Mouse (Mus musculus): ENCODE data around the gene 4930544D05Rik. TPM values are rescaled to one million over a fixed set of nuclear protein-coding genes. Genes with fewer than 3 reads are reported as not detected.

Gene 4930544D05Rik
- polyA plus RNA-seq, 1 experiment from 2014 or later, result not detected

DNA sequence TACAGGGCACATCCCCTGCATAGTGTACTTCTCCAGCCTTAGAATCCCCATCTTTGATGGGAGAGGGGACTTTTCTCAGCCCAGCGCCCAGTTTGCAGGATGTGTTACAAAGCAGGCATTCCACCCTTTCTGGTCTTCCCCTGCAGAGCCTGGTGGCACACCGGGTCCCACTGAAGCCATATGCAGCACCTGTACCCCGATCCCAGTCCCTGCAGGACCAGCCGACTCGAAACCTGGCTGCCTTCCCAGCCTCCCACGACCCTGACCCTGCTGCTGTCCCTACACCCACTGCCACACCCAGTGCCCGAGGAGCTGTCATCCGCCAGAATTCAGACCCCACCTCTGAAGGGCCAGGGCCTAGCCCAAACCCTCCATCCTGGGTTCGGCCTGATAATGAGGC is 8.0 kb upstream of the 4930544D05Rik start:
- H3K4me1 ChIP-seq (ENCODE audit: control insufficient read depth, insufficient read depth, low read length), result no peaks in the 10 kb centered on the region
- 89% methylated on average over 9 of the region's 9 CpGs for WGBS
- ATAC-seq (ENCODE audit: insufficient read depth, low FRiP score, low TSS enrichment), result no peak

DNA sequence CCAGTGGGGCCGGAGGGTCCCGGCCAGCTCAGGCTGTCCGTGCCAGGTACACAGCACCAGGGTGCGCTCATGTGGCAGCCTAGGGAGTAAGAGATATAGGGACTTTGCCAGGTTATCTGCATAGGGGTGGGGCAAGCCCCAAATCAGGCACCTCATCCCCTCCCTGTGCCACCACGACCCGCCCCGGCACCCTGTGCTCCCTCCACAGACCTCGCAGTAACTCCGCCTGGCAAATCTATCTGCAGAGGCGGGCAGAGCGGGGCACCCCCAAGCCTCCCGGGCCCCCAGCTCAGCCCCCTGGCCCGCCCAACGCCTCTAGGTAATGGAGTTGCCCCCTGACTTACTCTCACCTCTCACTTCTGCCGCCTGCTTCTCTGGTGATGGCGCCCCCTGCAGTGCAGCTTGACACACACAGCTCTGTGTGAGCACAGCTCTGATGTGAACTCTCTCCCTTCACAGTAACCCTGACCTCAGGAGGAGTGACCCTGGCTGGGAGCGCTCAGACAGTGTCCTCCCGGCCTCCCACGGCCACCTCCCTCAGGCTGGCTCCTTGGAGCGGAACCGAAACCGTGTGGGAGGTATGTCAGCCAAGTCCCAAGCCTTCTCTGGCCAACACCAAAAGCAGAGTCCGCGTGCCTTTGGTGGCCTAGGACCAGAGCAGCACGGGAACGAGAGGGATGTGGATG is 7.1 kb upstream of the 4930544D05Rik start:
- ATAC-seq (ENCODE audit: insufficient read depth, low FRiP score, low TSS enrichment), result no peak
- H3K9me3 ChIP-seq (ENCODE audit: control insufficient read depth, low read length), result no peaks in the 10 kb centered on the region
- H3K4me2 ChIP-seq (ENCODE audit: low read depth), result no peak overlapping the region
- DNase-seq (ENCODE audit: low spot score), result no peak
- WGBS, result 90% methylated on average over 26 of the region's 26 CpGs
- no peak overlapping the region for H3K9ac ChIP-seq (ENCODE audit: low read length)
- H3K36me3 ChIP-seq (ENCODE audit: control insufficient read depth, insufficient read depth, low read length), result peaks cover 22% of the 10 kb centered on the region
- H3K4me3 ChIP-seq (ENCODE audit: low read depth, low read length), result no peak overlapping the region
- no peaks in the 10 kb centered on the region for H3K4me1 ChIP-seq (ENCODE audit: control insufficient read depth, insufficient read depth, low read length)
- H3K27ac ChIP-seq (ENCODE audit: low read depth, low read length), result no peak overlapping the region
- no peaks in the 10 kb centered on the region for H3K27me3 ChIP-seq (ENCODE audit: control insufficient read depth, insufficient read depth, low read length)

More for the DNA sequence above, 8.0 kb upstream of the 4930544D05Rik start:
- H3K27me3 ChIP-seq (ENCODE audit: control insufficient read depth, insufficient read depth, low read length), result no peaks in the 10 kb centered on the region
- H3K27ac ChIP-seq (ENCODE audit: low read depth, low read length), result no peak overlapping the region
- no peaks in the 10 kb centered on the region for H3K9me3 ChIP-seq (ENCODE audit: control insufficient read depth, low read length)
- DNase-seq (ENCODE audit: low spot score), result no peak
- H3K36me3 ChIP-seq (ENCODE audit: control insufficient read depth, insufficient read depth, low read length), result peaks cover 23% of the 10 kb centered on the region
- H3K4me3 ChIP-seq (ENCODE audit: low read depth, low read length), result no peak overlapping the region
- H3K9ac ChIP-seq (ENCODE audit: low read length), result no peak overlapping the region
- no peak overlapping the region for H3K4me2 ChIP-seq (ENCODE audit: low read depth)

DNA sequence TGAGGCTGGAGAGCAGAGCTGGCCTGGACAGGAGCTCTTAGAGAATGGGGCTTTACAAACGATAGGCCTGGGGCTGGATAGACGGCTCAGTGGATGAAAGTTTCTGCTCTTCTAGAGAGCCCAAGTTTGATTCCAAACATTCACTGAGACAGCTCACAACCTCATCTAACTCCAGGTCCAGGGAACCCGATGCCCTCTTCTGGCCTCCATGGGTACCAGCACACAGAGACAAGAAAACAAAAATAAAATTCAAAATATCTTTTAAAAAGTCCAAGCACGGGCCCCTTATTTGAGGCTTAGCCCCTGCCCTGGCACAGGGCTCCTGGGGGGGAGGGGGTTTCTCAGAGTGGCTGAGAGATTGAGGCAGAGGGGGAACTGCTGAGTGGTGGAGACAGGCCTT is 4.9 kb upstream of the 4930544D05Rik start:
- DNase-seq (ENCODE audit: low spot score) (no peak), ATAC-seq (ENCODE audit: insufficient read depth, low FRiP score, low TSS enrichment) (no peak)
- H3K9me3 ChIP-seq (ENCODE audit: control insufficient read depth, low read length), result no peaks in the 10 kb centered on the region
- no peak overlapping the region for H3K9ac ChIP-seq (ENCODE audit: low read length)
- peaks cover 4% of the 10 kb centered on the region; the same call in 1 of the 2 replicates for H3K4me1 ChIP-seq (ENCODE audit: control insufficient read depth, insufficient read depth, low read length)
- H3K27me3 ChIP-seq (ENCODE audit: control insufficient read depth, insufficient read depth, low read length), result no peaks in the 10 kb centered on the region
- H3K4me3 ChIP-seq (ENCODE audit: low read depth, low read length), result no peak overlapping the region
- H3K27ac ChIP-seq (ENCODE audit: low read depth, low read length), result no peak overlapping the region
- WGBS, result 88% methylated on average over 4 of the region's 4 CpGs
- H3K36me3 ChIP-seq (ENCODE audit: control insufficient read depth, insufficient read depth, low read length), result peaks cover 20% of the 10 kb centered on the region
- no peak overlapping the region for H3K4me2 ChIP-seq (ENCODE audit: low read depth)

DNA sequence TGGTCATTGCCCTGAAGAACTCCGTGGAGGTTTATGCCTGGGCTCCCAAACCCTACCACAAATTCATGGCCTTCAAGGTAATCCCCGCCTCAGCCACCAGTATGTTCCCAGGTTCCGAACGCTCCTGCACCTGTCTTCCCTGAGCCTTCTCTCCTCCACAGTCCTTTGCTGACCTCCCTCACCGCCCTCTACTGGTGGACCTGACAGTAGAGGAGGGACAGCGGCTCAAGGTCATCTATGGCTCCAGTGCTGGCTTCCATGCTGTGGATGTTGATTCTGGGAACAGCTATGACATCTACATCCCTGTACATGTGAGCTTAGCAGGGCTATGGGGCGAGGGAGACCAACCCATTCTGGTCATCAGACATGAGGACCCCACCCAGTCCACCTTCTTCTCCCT is 3.1 kb upstream of the 4930544D05Rik start:
- H3K27ac ChIP-seq (ENCODE audit: low read depth, low read length), result no peak overlapping the region
- DNase-seq (ENCODE audit: low spot score), result no peak
- no peak overlapping the region for H3K9ac ChIP-seq (ENCODE audit: low read length)
- H3K4me3 ChIP-seq (ENCODE audit: low read depth, low read length), result no peak overlapping the region
- WGBS, result 79% methylated on average over 7 of the region's 7 CpGs
- H3K9me3 ChIP-seq (ENCODE audit: control insufficient read depth, low read length), result no peaks in the 10 kb centered on the region
- ATAC-seq (ENCODE audit: insufficient read depth, low FRiP score, low TSS enrichment), result no peak
- peaks cover 4% of the 10 kb centered on the region; the same call in 1 of the 2 replicates for H3K4me1 ChIP-seq (ENCODE audit: control insufficient read depth, insufficient read depth, low read length)
- H3K4me2 ChIP-seq (ENCODE audit: low read depth), result no peak overlapping the region
- no peaks in the 10 kb centered on the region for H3K27me3 ChIP-seq (ENCODE audit: control insufficient read depth, insufficient read depth, low read length)
- H3K36me3 ChIP-seq (ENCODE audit: control insufficient read depth, insufficient read depth, low read length), result peaks cover 16% of the 10 kb centered on the region

DNA sequence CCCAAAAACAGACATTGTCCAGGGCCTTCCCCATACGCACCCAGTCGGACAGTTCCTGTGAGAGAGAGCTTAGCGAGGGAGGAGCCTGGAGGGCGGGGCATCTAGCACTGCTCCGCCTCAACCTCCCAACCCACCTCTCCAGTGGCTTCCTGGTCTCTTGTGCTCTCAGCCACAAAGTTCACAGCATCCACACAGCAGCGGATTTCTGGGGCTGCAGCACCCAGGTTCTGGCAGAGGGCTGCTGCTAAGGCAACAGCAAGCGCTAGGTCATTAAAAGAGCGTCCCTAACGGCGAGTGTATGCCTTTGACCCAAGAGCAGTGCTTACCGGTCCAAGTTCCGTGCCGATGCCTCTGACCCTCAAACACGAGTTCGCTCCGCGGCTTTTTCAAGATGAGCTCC is 574 bp upstream of the 4930544D05Rik start:
- Histone ChIP-seq H3K4me3 (ENCODE audit: low read depth, low read length) (peak overlapping the region; percentile 20), H3K36me3 (ENCODE audit: control insufficient read depth, insufficient read depth, low read length) (peaks cover 5% of the 10 kb centered on the region), H3K9ac (ENCODE audit: low read length) (peak overlapping the region; percentile 31; the same call in 1 of the 2 replicates), H3K9me3 (ENCODE audit: control insufficient read depth, low read length) (no peaks in the 10 kb centered on the region), H3K27me3 (ENCODE audit: control insufficient read depth, insufficient read depth, low read length) (no peaks in the 10 kb centered on the region), H3K27ac (ENCODE audit: low read depth, low read length) (no peak overlapping the region), H3K4me2 (ENCODE audit: low read depth) (peak overlapping the region; percentile 40), H3K4me1 (ENCODE audit: control insufficient read depth, insufficient read depth, low read length) (peaks cover 4% of the 10 kb centered on the region; the same call in 1 of the 2 replicates)
- WGBS, result 3% methylated on average over 17 of the region's 17 CpGs
- DNase-seq (ENCODE audit: low spot score) (peak; percentile 56), ATAC-seq (ENCODE audit: insufficient read depth, low FRiP score, low TSS enrichment) (no peak)

DNA sequence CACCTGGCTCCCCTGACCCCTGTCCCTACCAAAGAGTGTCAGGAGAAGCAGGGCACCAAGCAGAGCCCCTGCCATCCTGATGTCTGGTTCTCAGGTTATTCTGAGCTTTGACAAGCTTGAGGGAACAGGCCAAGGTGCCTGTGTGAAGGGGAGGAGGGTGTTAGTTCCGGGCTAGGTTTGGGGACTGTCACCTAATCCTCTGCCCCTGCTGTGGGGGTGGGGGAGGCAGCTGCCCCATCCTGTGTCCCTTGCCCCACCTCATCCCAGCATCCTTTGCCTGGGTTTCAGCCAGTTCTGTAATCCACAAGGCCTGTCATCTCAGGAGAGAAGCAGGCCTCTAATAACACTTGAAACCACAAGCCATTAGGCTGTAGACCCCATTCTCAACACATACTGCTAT is 3.5 kb downstream of the 4930544D05Rik start, which contains the start of gene Chrne:
Gene Chrne, minus strand, starts transcription at position 116 of the 400 bp plus-strand sequence.
- WGBS, result 50% methylated on average over 1 of the region's 1 CpGs
- ATAC-seq (ENCODE audit: insufficient read depth, low FRiP score, low TSS enrichment) (no peak), DNase-seq (ENCODE audit: low spot score) (no peak)
- no peaks in the 10 kb centered on the region for H3K36me3 ChIP-seq (ENCODE audit: control insufficient read depth, insufficient read depth, low read length)
- no peak within 1 kb of the TSS for H3K4me2 ChIP-seq (ENCODE audit: low read depth)
- H3K4me3 ChIP-seq (ENCODE audit: low read depth, low read length), result no peak within 1 kb of the TSS
- no peak within 1 kb of the TSS for H3K27ac ChIP-seq (ENCODE audit: low read depth, low read length)
- peaks cover 4% of the 10 kb centered on the region; the same call in 1 of the 2 replicates for H3K4me1 ChIP-seq (ENCODE audit: control insufficient read depth, insufficient read depth, low read length)
- H3K9ac ChIP-seq (ENCODE audit: low read length), result no peak within 1 kb of the TSS
- H3K9me3 ChIP-seq (ENCODE audit: control insufficient read depth, low read length), result no peaks in the 10 kb centered on the region
- no peaks in the 10 kb centered on the region for H3K27me3 ChIP-seq (ENCODE audit: control insufficient read depth, insufficient read depth, low read length)

DNA sequence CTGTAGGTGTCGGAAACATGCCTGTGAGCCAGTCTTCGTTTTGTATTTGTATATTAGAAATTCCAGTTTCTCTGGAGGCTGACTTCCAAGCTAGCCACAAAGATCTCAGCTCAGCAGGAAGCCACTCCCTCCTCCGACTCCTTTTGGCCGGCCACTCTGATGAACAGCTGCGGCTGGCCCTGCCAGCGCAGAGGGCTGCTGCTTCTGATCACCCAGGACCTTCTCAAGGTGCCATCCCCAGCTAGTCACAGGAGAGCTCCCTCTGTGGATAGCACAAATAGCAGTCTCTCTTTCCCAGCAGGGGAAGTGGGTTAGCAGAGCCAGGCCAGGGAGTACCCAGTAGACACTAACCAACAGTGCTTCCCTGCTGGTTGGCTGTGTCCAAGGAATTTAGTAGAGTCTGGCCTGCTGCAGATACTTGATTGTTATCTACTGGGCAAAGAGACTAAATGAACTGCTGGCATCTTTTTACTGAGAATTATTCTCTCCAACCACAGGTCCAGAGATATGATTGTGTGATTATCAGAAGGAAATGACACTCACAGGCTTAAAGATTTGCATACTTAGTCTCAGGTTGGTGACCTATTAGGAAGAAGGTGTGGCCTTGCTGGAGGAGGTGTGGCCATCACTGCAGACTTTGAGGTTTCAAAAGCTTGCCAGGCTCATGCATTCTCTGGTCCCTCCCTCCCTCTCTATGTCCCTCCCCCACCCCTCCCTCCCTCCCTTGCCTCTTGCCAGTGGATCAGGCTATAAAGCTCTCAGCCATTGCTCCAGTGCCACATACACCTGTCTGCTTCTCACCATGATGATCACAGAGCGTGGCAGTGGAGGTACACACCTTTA is 6.5 kb downstream of the 4930544D05Rik start:
- WGBS, result 35% methylated on average over 7 of the region's 7 CpGs
- H3K4me1 ChIP-seq (ENCODE audit: control insufficient read depth, insufficient read depth, low read length), result no peaks in the 10 kb centered on the region
- DNase-seq (ENCODE audit: low spot score), result no peak
- ATAC-seq (ENCODE audit: insufficient read depth, low FRiP score, low TSS enrichment), result no peak
- no peak overlapping the region for H3K4me2 ChIP-seq (ENCODE audit: low read depth)
- no peak overlapping the region for H3K9ac ChIP-seq (ENCODE audit: low read length)
- H3K9me3 ChIP-seq (ENCODE audit: control insufficient read depth, low read length), result no peaks in the 10 kb centered on the region
- no peaks in the 10 kb centered on the region for H3K27me3 ChIP-seq (ENCODE audit: control insufficient read depth, insufficient read depth, low read length)
- no peak overlapping the region for H3K4me3 ChIP-seq (ENCODE audit: low read depth, low read length)
- H3K27ac ChIP-seq (ENCODE audit: low read depth, low read length), result no peak overlapping the region
- H3K36me3 ChIP-seq (ENCODE audit: control insufficient read depth, insufficient read depth, low read length), result no peaks in the 10 kb centered on the region

DNA sequence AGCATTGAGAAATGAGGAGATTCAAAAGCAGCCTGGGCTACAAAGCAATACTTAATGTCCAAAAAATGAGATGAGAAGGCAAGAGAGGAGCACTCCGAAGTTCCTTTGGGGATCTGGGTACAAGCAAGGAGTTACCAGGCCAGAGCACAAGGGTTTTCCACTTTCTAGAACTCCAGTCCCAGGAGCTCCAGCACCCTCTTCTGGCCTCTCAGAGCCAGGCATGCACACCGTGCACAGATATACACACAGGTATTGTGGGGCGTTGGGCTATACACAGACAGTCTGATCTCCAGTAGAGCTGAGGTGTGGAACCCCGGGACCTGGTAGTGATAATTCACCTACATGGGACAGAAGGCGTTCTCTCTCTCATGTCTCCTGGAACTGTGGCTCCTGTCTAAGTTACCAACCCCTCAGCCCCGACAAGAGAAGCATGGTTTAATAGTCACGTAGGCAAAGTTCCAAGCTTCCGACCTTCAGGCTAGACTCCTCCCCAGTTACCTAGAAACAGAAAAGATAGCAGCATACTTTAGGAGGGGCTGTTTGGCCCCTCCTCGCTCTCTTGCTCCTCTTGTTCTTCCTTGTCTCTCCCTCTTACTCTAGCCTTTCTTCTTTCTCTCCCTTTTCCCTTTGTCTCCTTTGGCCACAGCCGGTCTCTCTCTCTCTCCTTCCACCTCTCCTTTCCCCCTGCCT is 7.5 kb downstream of the 4930544D05Rik start:
- 87% methylated on average over 10 of the region's 10 CpGs for WGBS
- Histone ChIP-seq H3K9ac (ENCODE audit: low read length) (no peak overlapping the region), H3K4me3 (ENCODE audit: low read depth, low read length) (no peak overlapping the region), H3K27ac (ENCODE audit: low read depth, low read length) (no peak overlapping the region), H3K9me3 (ENCODE audit: control insufficient read depth, low read length) (no peaks in the 10 kb centered on the region), H3K36me3 (ENCODE audit: control insufficient read depth, insufficient read depth, low read length) (no peaks in the 10 kb centered on the region), H3K27me3 (ENCODE audit: control insufficient read depth, insufficient read depth, low read length) (no peaks in the 10 kb centered on the region), H3K4me2 (ENCODE audit: low read depth) (no peak overlapping the region), H3K4me1 (ENCODE audit: control insufficient read depth, insufficient read depth, low read length) (no peaks in the 10 kb centered on the region)
- ATAC-seq (ENCODE audit: insufficient read depth, low FRiP score, low TSS enrichment), result no peak
- DNase-seq (ENCODE audit: low spot score), result no peak
